Mouse (Mus musculus) liver, adult (tissue): Measurements from ENCODE around the gene Gm45021.

ENCODE experiments used
- GATA4 ChIP-seq: IDR thresholded peaks from 2 replicates; pipeline ENCODE4 v1.6.1; 2014; ENCODE audit warnings: mild to moderate bottlenecking, low read length; ENCODE audit not compliant: insufficient replicate concordance

Gm45021 gene

GRCm38 (mm10) chr6:48596545-48597232 is 7.3 kb downstream of the Gm45021 start:
- no peak for TF ChIP-seq GATA4

GRCm38 (mm10) chr6:48597233-48597625 is 7.8 kb downstream of the Gm45021 start:
- TF ChIP-seq GATA4, result no peak

- TF ChIP-seq GATA4, result no peak
These were observed 11.2 kb downstream of the Gm45021 start for GRCm38 (mm10) chr6:48600594-48600993.

- TF ChIP-seq GATA4, result no peak
These were observed 12.1 kb downstream of the Gm45021 start, which contains the start of gene Zfp775 for GRCm38 (mm10) chr6:48601271-48602079. Gene Zfp775, plus strand, starts transcription at chr6:48602063.

GRCm38 (mm10) chr6:48602080-48602741 is 12.8 kb downstream of the Gm45021 start:
- TF ChIP-seq GATA4, result no peak

GRCm38 (mm10) chr6:48608124-48608523 is 18.7 kb downstream of the Gm45021 start:
- no peak for TF ChIP-seq GATA4

GRCm38 (mm10) chr6:48609512-48609911 is 20.1 kb downstream of the Gm45021 start:
- no peak for TF ChIP-seq GATA4

GRCm38 (mm10) chr6:48610657-48611056 is 21.2 kb downstream of the Gm45021 start:
- TF ChIP-seq GATA4, result no peak

GRCm38 (mm10) chr6:48613464-48613863 is 24.1 kb downstream of the Gm45021 start:
- TF ChIP-seq GATA4, result no peak

GRCm38 (mm10) chr6:48614756-48615155 is 25.3 kb downstream of the Gm45021 start:
- no peak for TF ChIP-seq GATA4

- TF ChIP-seq GATA4, result no peak
These were observed 30.6 kb downstream of the Gm45021 start for GRCm38 (mm10) chr6:48620031-48620430.

- no peak for TF ChIP-seq GATA4
These were observed 34.0 kb downstream of the Gm45021 start for GRCm38 (mm10) chr6:48623460-48623859.

GRCm38 (mm10) chr6:48626464-48626863 is 37.1 kb downstream of the Gm45021 start, which contains the start of gene AI854703:
Gene AI854703, plus strand, starts transcription at chr6:48626764.
- no peak for TF ChIP-seq GATA4

- TF ChIP-seq GATA4, result no peak
These were observed 37.6 kb downstream of the Gm45021 start for GRCm38 (mm10) chr6:48626984-48627383.

- no peak for TF ChIP-seq GATA4
These were observed 38.1 kb downstream of the Gm45021 start for GRCm38 (mm10) chr6:48627511-48627924.

GRCm38 (mm10) chr6:48628377-48628776 is 39.0 kb downstream of the Gm45021 start:
- no peak for TF ChIP-seq GATA4
